23 mouse cellular contexts compared by ENCODE assay signal in genomic region chr14:101763762-101764295, GRCm38 (mm10). TPM values are rescaled to one million over a fixed set of nuclear protein-coding genes. Genes with fewer than 3 reads are reported as not detected.
DNase-seq lines count a peak whose midpoint lies in the region; ATAC-seq lines count a peak whose summit lies in the region.
"Had no signal": no experiment of that assay in that cellular context is flagged by ENCODE, and none has a peak within 500 bp of the region (broad histone marks: within the 10 kb centered on the region; RNA-seq: fewer than 3 reads in every experiment).

No protein-coding gene starts in this region.

- H3K4me2 ChIP-seq in embryonic facial prominence, embryonic 13.5 days = no peak overlapping the region
- no peak overlapping the region for H3K4me2 ChIP-seq in embryonic facial prominence, embryonic 14.5 days (ENCODE audit: low read depth, low read length)

- no peak for DNase-seq in embryonic facial prominence, embryonic 10.5 days (ENCODE audit: low spot score)
- DNase-seq in R1 (ENCODE audit: low read depth, low spot score) = peak; percentile 53
- DNase-seq in embryonic facial prominence, embryonic 14.5 days (ENCODE audit: low spot score) = peak; percentile 52
- no peak for DNase-seq in T-cell, adult 2 months (ENCODE audit: low spot score)
- no peak for DNase-seq in layer of hippocampus, adult 9-10 months (ENCODE audit: low spot score)
- DNase-seq: adrenal gland, adult 2 months; adrenal gland, adult 8-10 months; adrenal gland, postnatal 10 days; adrenal gland, postnatal 14 days; adrenal gland, postnatal 25 days; adrenal gland, postnatal 36 days; B cell, adult 2 months; cerebellum, adult 11 months; cerebellum, adult 11-12 months; cerebellum, adult 18-20 months; cerebellum, adult 2 months; cerebellum, adult 8-10 months had no signal

- H3K27me3 ChIP-seq in embryonic facial prominence, embryonic 13.5 days = no peaks in the 10 kb centered on the region
- no peaks in the 10 kb centered on the region for H3K27me3 ChIP-seq in embryonic facial prominence, embryonic 10.5 days (replicated peaks; ENCODE audit: low read depth, poor library complexity, severe bottlenecking)
- no peaks in the 10 kb centered on the region for H3K27me3 ChIP-seq in embryonic facial prominence, embryonic 14.5 days (replicated peaks; ENCODE audit: control insufficient read depth, insufficient read depth, low read length)
- H3K27me3 ChIP-seq: CH12.LX, Patski had no signal

- no peak overlapping the region for H3K9ac ChIP-seq in embryonic facial prominence, embryonic 13.5 days
- no peak overlapping the region for H3K9ac ChIP-seq in embryonic facial prominence, embryonic 14.5 days (ENCODE audit: low read depth, low read length)

- ATAC-seq in embryonic facial prominence, embryonic 13.5 days (ENCODE audit: insufficient number of reproducible peaks, insufficient read depth, low FRiP score, low TSS enrichment, low read depth) = peak; percentile 69
- ATAC-seq in embryonic facial prominence, embryonic 14.5 days (ENCODE audit: low read depth) = peak; percentile 92
- ATAC-seq: activated CD4-positive, CD25-positive, alpha-beta regulatory T cell, adult 4 months; CD4-positive, CD25-positive, alpha-beta regulatory T cell, adult 4 months; Patski had no signal

- no peaks in the 10 kb centered on the region for H3K4me1 ChIP-seq in embryonic facial prominence, embryonic 13.5 days
- no peaks in the 10 kb centered on the region for H3K4me1 ChIP-seq in embryonic facial prominence, embryonic 10.5 days
- no peaks in the 10 kb centered on the region for H3K4me1 ChIP-seq in embryonic facial prominence, embryonic 14.5 days (ENCODE audit: control insufficient read depth, insufficient read depth, low read length)

- H3K27ac ChIP-seq in embryonic facial prominence, embryonic 13.5 days = peak overlapping the region; percentile 3; the same call in 1 of the 2 replicates
- no peak overlapping the region for H3K27ac ChIP-seq in embryonic facial prominence, embryonic 10.5 days (replicated peaks)
- H3K27ac ChIP-seq in embryonic facial prominence, embryonic 14.5 days (replicated peaks; ENCODE audit: low read depth, low read length) = no peak overlapping the region

- WGBS in embryonic facial prominence, embryonic 13.5 days = 32% methylated on average over 3 of the region's 3 CpGs
- 26% methylated on average over 3 of the region's 3 CpGs for WGBS in embryonic facial prominence, embryonic 10.5 days
- WGBS in embryonic facial prominence, embryonic 14.5 days = 29% methylated on average over 3 of the region's 3 CpGs

- H3K9me3 ChIP-seq in embryonic facial prominence, embryonic 13.5 days = no peaks in the 10 kb centered on the region
- no peaks in the 10 kb centered on the region for H3K9me3 ChIP-seq in embryonic facial prominence, embryonic 10.5 days
- no peaks in the 10 kb centered on the region for H3K9me3 ChIP-seq in embryonic facial prominence, embryonic 14.5 days (ENCODE audit: control insufficient read depth, low read length)

- H3K36me3 ChIP-seq in embryonic facial prominence, embryonic 13.5 days = no peaks in the 10 kb centered on the region
- H3K36me3 ChIP-seq in embryonic facial prominence, embryonic 10.5 days (replicated peaks) = no peaks in the 10 kb centered on the region
- no peaks in the 10 kb centered on the region for H3K36me3 ChIP-seq in embryonic facial prominence, embryonic 14.5 days (ENCODE audit: control insufficient read depth, insufficient read depth, low read length)
- H3K36me3 ChIP-seq: G1E had no signal

- no peak overlapping the region for H3K4me3 ChIP-seq in embryonic facial prominence, embryonic 13.5 days
- no peak overlapping the region for H3K4me3 ChIP-seq in embryonic facial prominence, embryonic 10.5 days
- H3K4me3 ChIP-seq in embryonic facial prominence, embryonic 14.5 days (ENCODE audit: low read depth, low read length) = no peak overlapping the region

RNA-seq across cellular contexts. Expression of gene Lmo7, which starts 34.1 kb away (rescaled TPM):
- 19.5 and 23.2 TPM in 2 replicates for polyA plus RNA-seq in embryonic facial prominence, embryonic 13.5 days (2015; fragmentation: Nextera tagmentation; extraction: Ambion mirVana)
- polyA plus RNA-seq in embryonic facial prominence, embryonic 10.5 days (2016; fragmentation: Nextera tagmentation; extraction: Ambion mirVana) = 3.5 and 3.8 TPM in 2 replicates
- 28.8 and 35.8 TPM in 2 replicates for polyA plus RNA-seq in embryonic facial prominence, embryonic 14.5 days (2014; fragmentation: Nextera tagmentation; extraction: Ambion mirVana)
- polyA plus RNA-seq: G1E had no signal

RNA-seq across cellular contexts. Expression of gene Gm9922, which starts 34.2 kb away (rescaled TPM):
- 3.4 and 5.8 TPM in 2 replicates for polyA plus RNA-seq in embryonic facial prominence, embryonic 13.5 days (2015; fragmentation: Nextera tagmentation; extraction: Ambion mirVana)
- polyA plus RNA-seq in embryonic facial prominence, embryonic 10.5 days (2016; fragmentation: Nextera tagmentation; extraction: Ambion mirVana) = 0.68 and 1.6 TPM in 2 replicates
- polyA plus RNA-seq in embryonic facial prominence, embryonic 14.5 days (2014; fragmentation: Nextera tagmentation; extraction: Ambion mirVana) = 3.9 and 4.0 TPM in 2 replicates
- polyA plus RNA-seq: activated CD4-positive, CD25-positive, alpha-beta regulatory T cell, adult 4 months; CD4-positive, CD25-positive, alpha-beta regulatory T cell, adult 4 months; G1E had no signal

Comparison
In these comparisons a context has a peak if more than half of its experiments do, and no peak if none do; other contexts are left out.
1. DNase-seq: peak in R1 (single experiment) and embryonic facial prominence, embryonic 14.5 days (single experiment); none in embryonic facial prominence, embryonic 10.5 days (single experiment), T-cell, adult 2 months (single experiment) and layer of hippocampus, adult 9-10 months (single experiment).